Mouse (Mus musculus) adrenal gland, postnatal 36 days (tissue): Measurements from ENCODE around the gene Ell3. TPM values are rescaled to one million over a fixed set of nuclear protein-coding genes. Genes with fewer than 3 reads are reported as not detected.
"Not testable (repeated sequence)": the region's sequence is repeated elsewhere in the genome, so short reads cannot be mapped to it uniquely, and the experiment has no call there.

Experiments used
- DNase-seq, 2 experiments: peaks; one replicate each; pipeline ENCODE4 v3.0.0; 2021; ENCODE audit warnings: mixed read lengths in 1 of 2
- long read RNA-seq, 2 experiments: library from polyadenylated mRNA; stranded (forward); transcript quantifications; one replicate each; pipeline ENCODE4 v2.0.0; 2021; ENCODE audit warnings: borderline sequencing depth in 2 of 2
- total RNA-seq, 2 experiments: library from RNA; stranded (reverse); gene quantifications; 2 replicates each; pipeline ENCODE4 v1.2.3; 2021

Gene Ell3
- under 1 TPM; 0.17 to 0.36 TPM for total RNA-seq
- long read RNA-seq, experiment 1 = 0 reads
- long read RNA-seq, experiment 2 = 0 reads

- no peak for DNase-seq
These were observed at the start of gene Ell3 for GRCm38 (mm10) chr2:121444178-121444577. Gene Ell3, minus strand, starts transcription at chr2:121444278.

- not testable (repeated sequence) for DNase-seq
These were observed 40.3 kb upstream of the Ell3 start for GRCm38 (mm10) chr2:121484403-121484802.

DNA sequence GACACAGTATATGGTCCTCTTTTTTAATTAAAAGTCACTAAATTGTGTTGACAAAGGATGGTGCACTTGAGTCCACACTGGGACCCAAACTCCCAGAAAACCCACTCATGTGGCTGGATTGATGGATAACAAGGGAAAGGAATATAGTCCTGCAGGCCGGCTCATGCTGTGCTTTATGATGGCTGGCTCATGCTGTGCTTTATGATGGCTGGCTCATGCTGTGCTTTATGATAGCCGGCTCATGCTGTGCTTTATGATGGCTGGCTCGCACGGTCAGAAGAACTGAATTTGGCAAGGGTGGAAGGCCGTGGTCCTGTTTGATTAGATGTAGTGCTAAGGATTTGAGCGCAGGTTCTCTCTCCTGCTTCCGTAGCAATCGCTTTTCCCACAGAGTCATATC lies 39.5 kb upstream of the Ell3 start:
- no peak for DNase-seq

- not testable (repeated sequence) for DNase-seq
These were observed 36.8 kb upstream of the Ell3 start for GRCm38 (mm10) chr2:121480916-121481315.

- DNase-seq = peak; percentile 20 to 61
These were observed 36.4 kb upstream of the Ell3 start for GRCm38 (mm10) chr2:121480498-121480897.

GRCm38 (mm10) chr2:121477491-121478266 lies 33.6 kb upstream of the Ell3 start:
- no peak for DNase-seq

GRCm38 (mm10) chr2:121475306-121475705 lies 31.2 kb upstream of the Ell3 start:
- not testable (repeated sequence) for DNase-seq

- peak in 1 of 2 experiments; percentile 35 for DNase-seq
These were observed 30.1 kb upstream of the Ell3 start for GRCm38 (mm10) chr2:121474180-121474535.

DNA sequence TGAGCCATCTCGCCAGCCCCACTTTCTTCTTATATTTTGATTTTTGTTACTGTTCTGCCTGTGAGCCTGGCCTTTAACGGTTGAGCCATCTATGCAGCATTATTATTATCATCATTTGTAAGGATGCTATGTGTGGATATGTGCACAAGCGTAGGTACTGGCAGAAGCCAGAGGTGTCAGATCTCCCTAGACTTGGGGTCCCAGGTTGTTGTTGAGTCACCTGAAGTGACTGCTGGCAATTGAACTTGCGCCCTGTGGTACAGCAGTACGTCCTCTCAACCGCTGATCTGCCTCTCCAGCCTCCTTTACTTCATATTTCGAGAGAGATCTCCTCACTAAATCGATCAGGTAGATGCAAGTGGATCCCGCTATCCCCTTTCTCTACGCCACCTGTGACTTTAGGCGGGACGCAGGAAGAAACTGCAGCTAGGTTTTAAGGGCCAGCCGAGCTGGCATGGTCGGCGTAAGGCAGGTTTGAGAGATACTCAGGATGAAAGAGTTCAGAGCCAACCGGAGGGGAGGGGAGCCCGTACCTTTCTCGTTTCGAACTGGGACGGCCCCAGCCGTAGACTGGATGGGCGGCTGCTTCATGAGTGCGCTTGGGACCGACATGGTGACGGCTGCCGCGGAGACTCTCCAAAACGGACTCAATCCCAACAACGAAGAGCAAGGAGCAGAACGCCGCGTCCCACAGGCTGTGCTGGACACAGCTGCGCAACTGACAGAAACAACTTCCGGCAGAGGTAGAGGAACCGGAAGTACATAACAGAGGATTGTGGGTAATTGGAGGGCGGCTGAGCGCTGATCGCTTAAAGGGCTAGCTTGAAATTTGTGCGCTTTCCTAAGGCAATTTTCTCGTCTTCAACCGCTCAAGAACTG lies 29.5 kb upstream of the Ell3 start, which contains the start of gene Mfap1b:
Gene Mfap1b, minus strand, starts transcription at position 767 of the 879 bp plus-strand sequence.
- DNase-seq = peak; percentile 79 to 82

- not testable (repeated sequence) for DNase-seq
These were observed 28.7 kb upstream of the Ell3 start for GRCm38 (mm10) chr2:121472783-121473182.

GRCm38 (mm10) chr2:121468982-121469381 lies 24.9 kb upstream of the Ell3 start:
- not testable (repeated sequence) for DNase-seq

- no peak for DNase-seq
These were observed 16.0 kb upstream of the Ell3 start for GRCm38 (mm10) chr2:121460071-121460470.

GRCm38 (mm10) chr2:121456692-121457642 lies 12.9 kb upstream of the Ell3 start, which contains the start of gene Serinc4:
Gene Serinc4, minus strand, starts transcription at chr2:121456781.
- DNase-seq = peak; percentile 90 to 92

- DNase-seq = no peak
These were observed 11.5 kb upstream of the Ell3 start for GRCm38 (mm10) chr2:121455534-121455933.

- DNase-seq = no peak
These were observed 9.8 kb upstream of the Ell3 start for GRCm38 (mm10) chr2:121453917-121454316.

DNA sequence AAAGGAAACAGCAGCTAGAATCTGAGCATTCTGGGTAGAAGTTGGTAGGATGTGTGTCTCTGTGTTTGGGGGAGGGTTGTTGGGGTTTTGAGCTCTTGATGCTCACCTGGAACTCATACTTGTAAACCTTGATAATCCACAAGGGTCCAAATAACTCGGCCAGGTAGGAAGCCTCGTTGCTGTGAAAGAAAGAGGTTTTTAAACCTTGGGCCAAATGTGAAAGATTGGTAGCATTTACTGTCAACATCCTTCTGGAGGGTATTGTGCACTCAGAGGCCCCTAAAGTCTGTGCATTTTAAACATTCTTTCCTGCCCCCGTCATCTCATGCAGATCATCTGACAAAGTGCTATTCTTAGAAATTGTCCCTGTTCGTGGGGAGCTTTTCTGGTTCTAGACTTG lies 8.9 kb upstream of the Ell3 start, which contains the start of gene Hypk:
Gene Hypk, plus strand, starts transcription at position 301 of the 400 bp plus-strand sequence.
- DNase-seq = no peak

DNA sequence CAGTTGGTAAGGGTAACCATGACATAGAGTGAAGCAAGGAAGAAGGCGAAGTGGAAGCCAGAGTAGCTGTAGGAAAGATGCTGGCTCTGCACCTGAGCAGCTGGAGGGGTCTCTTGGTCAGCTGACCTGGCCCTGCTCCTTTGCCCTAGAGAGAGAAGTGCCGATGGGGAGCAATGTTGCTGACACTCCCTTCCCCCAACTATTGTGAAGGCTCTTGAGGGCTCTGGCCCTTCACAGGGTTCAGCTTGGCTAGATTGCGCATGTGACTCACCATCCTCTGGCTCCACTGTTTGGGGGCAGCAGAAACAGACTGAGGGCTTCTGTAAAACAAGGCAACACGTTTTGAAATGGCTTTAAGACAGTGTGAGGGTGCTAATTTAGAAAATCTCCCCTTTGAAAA lies 8.3 kb upstream of the Ell3 start:
- DNase-seq = no peak

- peak; percentile 21 to 37 for DNase-seq
These were observed 6.0 kb upstream of the Ell3 start for GRCm38 (mm10) chr2:121450093-121450492.

- peak; percentile 36 to 53 for DNase-seq
These were observed 5.5 kb upstream of the Ell3 start for GRCm38 (mm10) chr2:121449545-121450011.

GRCm38 (mm10) chr2:121448739-121449535 lies 4.9 kb upstream of the Ell3 start, which contains the start of gene Serf2:
Gene Serf2, plus strand, starts transcription at chr2:121449195.
- peak; percentile 100 for DNase-seq
